Mouse (Mus musculus): ENCODE measurements around the gene Gm10220.
"Not testable (repeated sequence)": the region's sequence is repeated elsewhere in the genome, so short reads cannot be mapped to it uniquely, and the experiment has no call there.

- not testable (repeated sequence) for TF ChIP-seq CTCF (conservative IDR thresholded peaks at IDR 0.05; ENCODE audit: low read length); NANOG (IDR thresholded peaks at IDR 0.05; ENCODE audit: borderline replicate concordance, low read length)
Observed at GRCm38 (mm10) chr5:26089191-26089590, 32.0 kb downstream of the Gm10220 start, which contains the start of gene Gm10471.

Data from E14TG2a.4 (cell line).